Mouse (Mus musculus) cortical plate, adult 2 months (tissue): ENCODE measurements around the gene Shf.

Experiments
- CTCF ChIP-seq: fragments of 200-500 bp; IDR thresholded peaks from 2 replicates; pipeline ENCODE4 v1.5.1; 2011; ENCODE audit warnings: mild to moderate bottlenecking, control low read depth, low read length; ENCODE audit not compliant: insufficient read depth; ENCODE audit errors: extremely low read depth
- POLR2A ChIP-seq: fragments of 200-500 bp; IDR thresholded peaks from 2 replicates; pipeline ENCODE4 v1.6.1; 2011; ENCODE audit warnings: mild to moderate bottlenecking, low read length, control low read depth; ENCODE audit not compliant: insufficient read depth; ENCODE audit errors: extremely low read depth

GRCm38 (mm10) chr2:122361181-122361580 lies 7.8 kb downstream of the Shf start:
- no peak for TF ChIP-seq CTCF
- TF ChIP-seq POLR2A = no peak
